Mouse (Mus musculus) left cerebral cortex, postnatal 25 days (tissue): ENCODE results near the gene Grik3. TPM values are rescaled to one million over a fixed set of nuclear protein-coding genes. Genes with fewer than 3 reads are reported as not detected.

Experiments used
- DNase-seq, 2 experiments: peaks; one replicate each; pipeline ENCODE4 v3.0.0; 2022; ENCODE audit warnings: low spot score in 2 of 2, mixed read lengths in 1 of 2
- intact Hi-C: fragments of 180-260 bp; cut with DNase I; formaldehyde crosslinking; loops from one replicate; pipeline ENCODE4 v1.15.1; 2025
- total RNA-seq, 2 experiments: library from RNA; stranded (reverse); gene quantifications; 2 replicates each; pipeline ENCODE4 v1.2.3; 2021

The Grik3 gene
- total RNA-seq, 2 experiments from 2014 or later, result 43.1 to 43.4 TPM

DNA sequence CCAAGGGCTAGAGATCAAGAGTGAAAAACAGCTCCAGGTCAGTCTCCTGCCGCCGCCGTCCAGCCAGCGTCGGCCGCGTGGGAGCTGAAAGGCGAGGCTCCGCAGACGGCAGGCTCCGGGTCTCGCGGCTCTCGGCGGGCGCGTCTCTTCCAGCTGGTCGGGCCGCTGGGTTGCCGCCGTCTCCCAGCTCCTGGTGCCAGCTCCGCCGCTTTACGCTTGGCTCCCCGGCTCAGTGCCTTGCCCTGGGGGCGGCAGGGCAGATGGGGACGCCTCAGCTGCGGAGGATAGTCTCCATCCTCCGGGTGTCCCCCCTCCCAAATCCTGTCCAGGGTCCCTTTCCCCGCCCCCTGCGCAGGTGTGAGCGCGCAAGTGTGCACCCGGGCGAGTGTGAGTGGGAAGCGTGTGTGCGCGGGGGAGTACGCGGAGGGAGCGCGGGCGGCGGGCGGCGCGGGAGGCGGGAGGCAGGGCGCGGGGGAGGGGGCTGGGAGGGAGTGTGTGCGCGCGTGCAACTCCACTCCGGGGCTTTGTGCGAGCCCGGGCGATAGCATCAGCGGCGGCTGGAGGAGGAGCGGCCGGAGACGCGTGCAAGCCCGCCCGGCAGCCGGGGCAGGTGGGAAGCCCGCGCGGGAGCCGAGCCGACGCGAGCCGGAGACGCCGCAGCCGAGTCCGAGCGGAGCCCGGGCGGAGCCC is 454 bp upstream of the Grik3 start:
- DNase-seq, result peak; percentile 43 to 64
- intact Hi-C loops, result loop anchor here (5.0 to 10.0 kb wide), 5 partner anchors 212 to 447 kb away; no protein-coding TSS in a partner anchor

DNA sequence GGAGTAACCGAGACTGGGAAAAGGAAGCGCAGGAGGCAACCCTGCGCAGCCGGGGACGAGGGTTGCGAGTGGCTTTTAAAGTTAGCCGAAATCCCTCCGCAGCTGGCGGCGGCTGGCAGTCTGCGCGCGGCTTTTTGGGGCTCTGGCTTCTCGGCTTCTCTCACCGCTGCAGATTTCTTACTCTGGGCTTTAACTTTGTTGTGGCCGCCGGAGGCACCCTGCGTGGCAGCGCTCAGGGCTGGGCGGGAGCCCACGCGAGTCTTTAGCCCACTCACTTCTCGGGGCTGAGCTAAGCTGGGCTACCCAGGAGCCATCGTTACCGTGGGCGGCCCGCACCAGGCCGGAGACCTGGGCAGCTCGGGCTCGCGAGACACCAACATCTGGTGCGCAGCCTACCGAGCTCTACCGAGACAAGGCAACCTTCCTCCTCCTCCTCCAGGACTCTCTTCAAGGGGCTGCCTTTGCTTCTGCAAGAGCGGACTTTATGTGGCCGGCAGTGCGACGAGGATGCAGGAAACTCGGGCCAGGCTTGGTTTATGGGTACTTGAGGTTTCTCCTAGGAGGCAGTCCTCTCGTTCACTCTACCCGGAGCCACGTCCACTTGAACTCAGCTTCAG is 1.1 kb downstream of the Grik3 start:
- intact Hi-C loops, result loop anchor here (5.0 kb wide), 2 partner anchors 211 to 259 kb away; no protein-coding TSS in a partner anchor
- DNase-seq, result no peak

DNA sequence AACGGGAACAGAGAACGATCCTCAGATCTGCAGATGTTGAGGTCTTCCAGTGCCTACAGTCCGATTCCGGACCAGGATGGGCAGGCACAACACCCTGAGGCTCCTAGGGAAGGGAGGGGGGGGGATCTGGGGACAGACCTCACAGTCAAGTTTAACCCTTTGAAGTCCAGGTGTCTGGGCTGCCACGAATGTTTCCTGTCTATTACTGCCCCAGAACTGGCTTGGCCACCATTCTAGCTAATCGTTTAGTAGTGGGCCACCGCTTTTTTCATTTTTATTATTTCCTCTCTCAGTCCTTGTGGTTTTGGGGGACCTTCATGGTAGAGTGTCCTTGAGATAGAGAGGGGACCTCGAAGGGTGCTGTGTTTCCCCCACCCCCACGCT is 1.6 kb downstream of the Grik3 start:
- intact Hi-C loops, result loop anchor here (5.0 kb wide), 2 partner anchors 210 to 260 kb away; no protein-coding TSS in a partner anchor
- no peak for DNase-seq

DNA sequence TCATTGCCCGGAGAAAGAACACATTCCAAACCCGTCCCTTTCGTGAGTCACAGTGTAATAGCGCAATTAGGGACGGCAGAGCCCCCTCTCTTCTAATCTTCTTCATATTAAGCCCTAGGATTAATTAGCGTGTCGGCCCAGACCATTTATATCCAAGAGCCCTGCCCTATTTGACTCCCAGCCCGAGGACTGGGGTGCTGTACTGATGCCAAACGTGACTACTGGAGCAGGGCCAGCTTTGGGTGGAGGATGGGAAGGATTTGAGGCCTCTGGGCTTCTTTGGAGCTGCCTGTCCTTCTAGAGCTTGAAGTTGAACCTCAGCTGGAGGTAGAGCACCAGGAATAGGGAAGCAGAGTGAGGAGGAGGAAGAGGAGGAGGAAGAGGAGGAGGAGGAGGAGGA is 2.2 kb downstream of the Grik3 start:
- intact Hi-C loops, result loop anchor here (5.0 kb wide), 2 partner anchors 210 to 260 kb away; no protein-coding TSS in a partner anchor
- DNase-seq, result no peak

DNA sequence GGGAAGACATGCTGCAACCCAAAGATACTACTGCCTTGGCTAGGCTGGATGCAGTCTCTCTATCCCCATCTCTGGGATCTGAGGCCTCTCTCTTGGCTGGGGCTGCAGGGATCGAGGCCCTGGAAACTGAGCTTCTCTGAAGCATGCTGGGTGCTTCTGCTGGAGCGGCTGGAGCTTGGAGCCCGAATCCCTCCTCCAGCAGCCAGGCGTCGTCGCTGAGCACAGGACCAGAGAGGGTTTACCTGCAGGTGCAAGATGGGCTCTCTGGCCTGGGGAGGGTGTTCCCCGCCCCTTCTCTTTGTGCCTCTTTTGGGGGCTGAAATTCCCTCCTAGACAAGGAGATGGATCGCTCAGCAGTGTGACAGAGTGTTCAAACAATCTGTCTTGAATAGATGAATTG is 2.6 kb downstream of the Grik3 start:
- DNase-seq, result no peak
- intact Hi-C loops, result loop anchor here (5.0 kb wide), 2 partner anchors 209 to 261 kb away; no protein-coding TSS in a partner anchor

DNA sequence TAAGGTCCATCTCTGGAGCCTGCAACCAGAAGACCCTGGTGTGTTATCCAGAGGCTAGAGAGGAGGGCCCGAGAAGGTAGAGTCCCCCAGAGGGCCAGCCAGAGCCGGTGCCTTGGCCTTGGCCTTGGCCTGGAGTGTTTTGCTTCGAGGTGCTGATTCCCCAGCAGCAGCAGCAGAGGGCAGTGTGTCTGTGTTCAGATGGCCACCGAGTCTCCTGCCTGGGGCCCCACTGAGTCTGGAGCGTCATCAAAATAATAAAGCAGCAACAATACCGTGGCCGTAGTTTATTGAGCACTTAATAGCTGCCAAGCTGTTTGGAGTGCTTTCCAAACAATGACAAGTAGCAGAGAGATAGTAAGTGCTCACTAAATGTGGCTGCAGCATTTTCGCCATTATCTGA is 5.0 kb downstream of the Grik3 start:
- no peak for DNase-seq

DNA sequence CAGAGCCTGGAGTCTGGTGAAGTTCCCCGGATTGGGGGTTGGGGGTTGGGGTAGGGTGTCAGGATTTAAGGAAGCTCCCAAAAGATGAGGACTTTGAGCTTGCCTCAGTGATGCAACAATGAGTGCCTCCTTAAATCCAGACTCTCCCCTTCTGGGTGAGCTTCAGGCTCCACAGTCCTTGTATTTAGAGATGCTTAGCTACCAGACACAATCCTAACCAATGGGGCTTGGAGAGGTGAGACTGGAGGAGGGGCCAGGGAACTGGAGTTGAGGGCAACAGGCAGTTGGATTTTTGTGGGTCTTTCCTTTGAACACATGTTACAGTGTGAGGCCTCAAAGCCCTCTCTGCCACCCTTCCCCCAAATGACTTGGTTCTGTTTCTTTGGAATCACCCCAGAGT is 6.5 kb downstream of the Grik3 start:
- intact Hi-C loops, result no loop called here
- DNase-seq, result no peak

More for the DNA sequence above, 5.0 kb downstream of the Grik3 start:
- intact Hi-C loops, result no loop called here

DNA sequence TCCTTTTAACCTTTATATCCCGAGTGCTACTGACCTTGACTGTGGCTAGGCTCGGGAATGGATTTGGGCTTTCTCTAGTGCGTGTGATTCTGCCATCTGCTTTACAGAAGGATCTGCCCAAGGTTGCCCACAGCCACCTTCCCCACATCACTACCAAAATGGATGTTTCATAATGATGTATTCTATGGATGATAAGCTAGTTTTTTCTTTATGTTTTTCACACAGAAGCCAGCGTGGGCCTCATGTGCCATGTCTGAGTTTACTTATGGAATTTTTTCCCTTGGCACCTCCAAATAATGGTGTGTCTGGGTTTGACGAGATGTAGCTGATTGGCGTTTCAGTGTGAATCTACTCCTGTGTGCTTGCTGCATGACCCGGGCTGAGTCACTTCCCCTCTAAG is 7.0 kb downstream of the Grik3 start:
- DNase-seq, result peak in 1 of 2 experiments; percentile 66
- intact Hi-C loops, result no loop called here

DNA sequence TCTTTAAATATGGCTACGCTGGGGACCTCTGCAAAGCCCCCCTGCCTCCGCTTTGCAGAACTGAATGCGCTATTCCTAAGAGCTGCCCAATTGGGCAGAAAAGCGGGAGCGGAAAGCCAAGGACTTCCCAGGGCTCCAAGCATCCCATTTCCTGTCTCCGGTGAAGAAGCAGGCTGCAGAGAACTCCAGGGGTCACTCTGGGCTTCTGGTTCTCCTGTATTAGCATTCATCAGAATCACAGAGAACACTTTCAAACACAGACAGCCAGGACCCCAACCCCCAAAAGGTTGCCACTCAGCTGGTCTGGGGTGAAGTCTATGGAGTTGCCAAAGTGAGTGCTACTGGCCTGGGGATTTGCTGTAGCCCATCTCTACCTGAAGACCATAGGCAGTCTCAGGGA is 8.4 kb downstream of the Grik3 start:
- intact Hi-C loops, result no loop called here
- DNase-seq, result no peak

DNA sequence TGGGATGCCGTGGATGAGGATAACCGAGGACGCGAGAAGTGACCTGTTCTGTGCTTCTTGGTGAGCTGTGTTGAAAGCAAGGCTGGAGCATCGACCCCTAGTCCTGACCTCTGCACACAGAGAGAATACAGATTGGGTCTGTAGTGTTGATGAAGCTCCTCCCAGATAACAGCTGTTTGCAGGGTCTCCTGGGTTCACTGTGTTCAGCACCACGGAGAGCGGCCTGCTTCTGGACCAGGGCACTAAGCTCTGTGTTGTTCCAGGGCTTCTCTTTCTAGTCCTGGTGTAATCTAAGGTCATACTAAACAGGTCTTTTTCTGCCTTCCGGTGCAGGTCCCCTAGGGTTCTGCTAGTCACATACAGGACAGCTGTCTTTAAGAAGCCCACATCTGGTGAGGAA is 12.4 kb downstream of the Grik3 start:
- DNase-seq, result no peak
- intact Hi-C loops, result no loop called here

DNA sequence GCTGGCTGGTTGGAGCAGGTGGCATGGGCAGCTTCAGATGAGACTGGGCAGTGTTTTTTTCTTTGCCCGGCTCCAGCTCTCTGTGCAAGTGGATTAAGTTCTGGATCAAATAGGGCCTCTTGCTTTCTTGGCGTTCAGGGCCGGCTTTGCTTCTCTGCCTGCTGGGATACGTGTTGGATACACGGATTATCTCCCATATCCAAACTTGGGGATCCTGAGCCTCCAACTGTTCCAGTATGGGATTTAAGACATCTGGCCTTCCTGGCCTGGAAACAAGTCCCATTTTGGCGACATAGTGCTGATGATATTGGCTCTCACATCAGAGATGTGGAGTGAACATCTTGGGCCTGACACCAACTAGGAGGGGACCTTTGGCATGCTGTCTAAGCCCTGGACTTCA is 21.9 kb downstream of the Grik3 start:
- intact Hi-C loops, result no loop called here
- DNase-seq, result no peak

DNA sequence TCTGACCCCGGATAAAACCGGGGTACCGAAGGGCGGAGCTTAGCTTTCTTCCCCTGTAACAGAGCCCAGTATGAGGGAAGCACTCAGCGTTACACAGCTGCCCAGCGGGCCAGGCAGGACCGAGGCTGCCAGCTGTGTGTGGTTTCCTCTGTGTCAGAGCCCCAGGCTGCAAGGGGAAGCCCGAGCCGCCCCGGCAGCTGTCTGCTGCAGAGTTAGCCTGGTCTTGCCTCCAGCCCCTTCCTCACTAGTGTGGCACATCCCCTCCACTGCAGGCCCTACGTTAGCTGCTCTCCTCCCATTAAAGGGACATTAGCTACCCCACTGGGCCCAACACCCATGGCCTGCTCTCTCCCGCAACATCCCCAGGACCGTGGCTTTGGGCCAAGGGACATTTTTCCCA is 25.1 kb downstream of the Grik3 start:
- intact Hi-C loops, result no loop called here
- DNase-seq, result no peak

DNA sequence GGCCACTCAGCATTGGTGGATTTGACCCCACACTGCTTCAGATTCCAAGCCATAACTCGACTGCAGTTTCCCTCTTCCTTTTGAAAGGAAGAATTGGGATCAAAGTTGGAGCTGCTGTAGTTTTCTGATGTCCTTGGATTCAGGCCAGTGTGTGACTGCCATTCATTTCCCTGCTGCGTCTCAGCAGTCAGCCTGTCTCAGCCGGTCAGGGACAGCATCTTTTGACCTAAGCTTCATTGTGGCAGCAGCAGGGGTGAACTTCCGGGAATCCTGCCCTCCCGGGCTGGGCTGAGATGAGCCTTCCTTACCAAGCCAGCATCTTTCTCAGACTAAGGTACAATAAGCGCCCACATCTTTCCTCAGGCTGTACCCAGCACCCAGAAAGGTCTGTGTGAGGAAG is 26.1 kb downstream of the Grik3 start:
- intact Hi-C loops, result no loop called here

DNA sequence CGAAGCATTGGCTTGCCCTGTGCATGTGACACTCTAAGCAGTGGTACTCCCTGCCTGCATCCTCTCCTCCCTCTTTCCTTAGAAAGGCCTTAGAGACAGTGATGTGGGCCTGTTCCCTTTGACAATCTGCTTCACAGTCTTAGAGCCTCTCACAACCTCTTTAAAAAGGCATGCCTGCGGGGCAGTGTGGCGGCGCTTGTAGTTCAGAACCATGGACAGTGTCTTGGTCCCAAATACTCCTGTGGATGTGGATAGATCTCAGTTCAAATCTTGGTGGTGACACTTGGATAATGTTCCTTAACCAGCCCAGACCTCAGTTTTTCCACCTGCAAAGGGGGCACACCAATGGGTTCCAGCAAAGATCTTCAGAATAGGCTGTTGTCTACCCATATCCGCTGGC is 28.4 kb downstream of the Grik3 start:
- intact Hi-C loops, result no loop called here
- no peak for DNase-seq

More for the DNA sequence above, 26.1 kb downstream of the Grik3 start:
- DNase-seq, result no peak

DNA sequence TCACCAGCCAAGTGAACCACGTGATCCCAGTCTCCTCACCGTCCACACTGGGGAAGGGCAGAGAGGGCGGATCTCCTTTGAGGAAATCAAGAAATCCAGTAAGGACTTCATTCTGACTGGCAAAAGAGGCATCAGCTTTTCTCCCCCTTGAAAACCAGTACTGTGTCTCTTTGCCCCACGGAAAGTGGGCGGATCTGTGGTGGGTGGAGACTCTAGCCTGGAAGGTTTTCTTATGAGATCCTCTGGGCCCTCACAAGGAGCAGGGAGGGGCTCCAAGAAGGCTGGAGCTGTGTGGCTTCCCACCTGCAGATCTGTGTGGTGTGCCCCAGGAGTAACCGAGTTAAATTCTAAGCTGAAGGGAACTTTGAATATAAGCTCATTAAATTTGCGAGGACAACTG is 32.4 kb downstream of the Grik3 start:
- intact Hi-C loops, result no loop called here
- no peak for DNase-seq

DNA sequence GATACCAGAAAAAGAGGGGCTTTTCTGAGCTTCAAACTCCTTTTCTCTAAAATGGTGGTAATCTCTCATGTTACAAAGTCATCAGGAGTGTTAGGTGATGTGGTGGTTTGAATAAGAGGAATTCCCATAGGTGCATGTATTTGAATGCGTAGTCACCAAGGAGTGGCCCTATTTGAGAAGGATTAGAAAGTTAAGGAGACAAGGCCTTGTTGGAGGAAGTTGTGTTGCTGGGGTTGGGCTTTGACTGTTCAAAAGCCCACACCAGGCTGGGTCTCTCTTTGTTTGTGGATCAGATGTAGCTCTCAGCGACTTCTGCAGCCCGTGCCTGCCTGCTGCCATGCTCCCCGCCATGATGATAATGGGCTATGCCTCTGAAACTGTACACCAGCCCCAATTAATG is 34.8 kb downstream of the Grik3 start:
- no peak for DNase-seq
- intact Hi-C loops, result no loop called here

DNA sequence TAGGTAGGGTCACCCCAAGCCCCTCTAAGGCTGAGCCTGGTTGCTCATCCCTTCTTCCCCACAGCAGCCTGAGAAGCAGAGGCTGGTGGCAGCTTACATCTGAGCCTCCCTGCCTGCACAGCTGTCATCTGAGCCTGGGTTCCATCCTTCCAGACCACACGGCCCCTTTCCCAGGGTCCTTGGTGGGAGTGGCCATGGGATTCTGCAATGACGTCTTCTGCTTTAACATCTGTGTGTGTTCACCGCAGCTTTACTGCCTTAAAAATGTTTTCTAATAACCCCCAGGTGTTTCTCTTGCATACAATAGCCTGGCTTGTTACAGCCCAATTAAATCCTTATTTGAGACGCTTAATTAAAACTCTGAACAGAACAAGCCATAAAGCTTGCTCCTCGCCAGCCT is 35.9 kb downstream of the Grik3 start:
- no peak for DNase-seq

DNA sequence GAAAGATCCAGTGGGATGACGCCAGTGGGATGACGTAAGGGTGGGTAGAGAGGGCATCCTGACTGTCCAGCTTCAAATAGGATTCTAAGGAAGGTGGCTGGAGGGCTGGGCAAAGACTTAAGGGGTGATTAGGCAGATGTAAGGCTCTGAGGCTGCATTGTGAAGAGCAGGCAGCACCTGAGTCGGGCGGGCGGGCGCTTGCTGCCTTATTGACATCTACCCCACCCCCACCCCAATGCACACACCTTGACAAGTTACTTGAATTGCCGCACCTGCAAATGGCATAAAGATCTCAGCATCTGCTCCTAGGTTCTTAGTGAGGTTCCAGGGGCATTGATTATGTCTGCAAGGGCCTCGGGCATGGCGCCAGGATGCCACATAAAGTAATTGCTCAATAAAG is 43.5 kb downstream of the Grik3 start:
- intact Hi-C loops, result no loop called here
- DNase-seq, result no peak

More for the DNA sequence above, 35.9 kb downstream of the Grik3 start:
- intact Hi-C loops, result no loop called here

DNA sequence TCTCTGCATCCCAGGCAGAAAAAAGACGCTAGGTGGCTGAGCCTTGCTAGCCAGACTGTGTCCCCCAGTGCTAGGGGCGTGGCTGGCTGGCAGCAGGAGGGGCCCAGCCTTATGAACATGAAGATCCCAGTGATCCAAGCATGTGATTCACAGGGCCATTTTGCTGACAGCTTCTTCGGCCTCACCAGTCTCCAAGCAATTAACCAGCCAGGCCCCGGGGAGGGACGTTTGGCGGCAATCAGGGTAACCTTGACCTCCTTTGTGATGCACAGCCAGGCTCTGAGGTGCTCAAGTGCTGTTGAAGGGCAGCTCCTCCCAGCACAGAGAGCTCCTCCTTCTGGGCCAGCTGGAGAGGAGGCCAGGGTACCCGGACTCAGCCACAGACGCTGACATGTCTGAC is 43.9 kb downstream of the Grik3 start:
- intact Hi-C loops, result no loop called here
- DNase-seq, result no peak

DNA sequence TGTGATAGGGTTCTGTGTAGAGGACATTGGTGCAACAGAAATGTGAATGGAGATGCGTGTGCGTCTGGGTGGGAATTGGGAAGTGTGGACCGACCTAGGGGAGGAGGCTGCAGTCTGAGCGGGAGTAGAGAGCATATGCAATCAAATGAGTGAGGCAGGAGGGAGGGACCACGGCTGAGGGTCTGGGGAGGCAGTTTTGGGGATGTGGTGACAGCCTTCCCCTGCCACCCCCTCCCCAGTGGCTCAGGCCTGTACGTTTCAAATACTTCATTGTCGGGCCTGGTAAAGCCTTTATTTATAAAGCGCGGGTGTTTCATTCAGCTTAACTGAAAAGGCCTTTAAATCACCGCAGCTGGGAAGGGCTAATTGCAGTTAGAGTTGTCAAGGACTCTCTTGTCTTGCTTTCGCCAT is 44.5 kb downstream of the Grik3 start:
- peak in 1 of 2 experiments; percentile 18 for DNase-seq
- intact Hi-C loops, result no loop called here

DNA sequence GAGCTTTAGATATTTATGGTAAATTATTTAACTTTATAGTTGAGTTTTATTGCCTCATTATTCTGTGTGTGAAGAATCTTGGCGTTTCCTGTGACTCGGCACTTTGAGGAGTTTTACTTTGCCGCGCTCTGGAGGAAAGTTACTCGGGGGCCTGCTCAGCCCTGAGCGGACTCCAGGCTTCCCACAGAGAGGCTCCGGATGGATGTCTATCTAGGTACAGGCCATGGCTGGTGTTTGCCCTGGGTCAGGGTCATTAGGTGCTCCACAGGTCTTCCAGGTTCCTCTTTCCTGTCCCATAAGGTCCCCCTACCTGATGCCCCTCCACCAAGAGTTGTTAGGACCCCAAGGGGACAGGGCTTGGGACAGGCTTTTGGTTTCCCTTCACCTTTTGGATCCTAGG is 45.0 kb downstream of the Grik3 start:
- intact Hi-C loops, result no loop called here
- DNase-seq, result no peak
